Mouse (Mus musculus): ENCODE results near the gene Mylk.

Gene Mylk

GRCm38 (mm10) chr16:34950935-34951334, 205.9 kb downstream of the Mylk start:
- DNase-seq: no peak

- DNase-seq: no peak
Observed at GRCm38 (mm10) chr16:34952254-34952653, 207.2 kb downstream of the Mylk start.

GRCm38 (mm10) chr16:34952798-34953197, 207.8 kb downstream of the Mylk start:
- DNase-seq: no peak

- no peak for DNase-seq
Observed at GRCm38 (mm10) chr16:34953501-34953900, 208.5 kb downstream of the Mylk start.

- no peak for DNase-seq
Observed at GRCm38 (mm10) chr16:34957487-34958230, 212.6 kb downstream of the Mylk start.

- peak; percentile 69 for DNase-seq
Observed at GRCm38 (mm10) chr16:34958667-34959066, 213.7 kb downstream of the Mylk start.

GRCm38 (mm10) chr16:34959261-34959660, 214.3 kb downstream of the Mylk start:
- DNase-seq: no peak

GRCm38 (mm10) chr16:34960243-34960642, 215.2 kb downstream of the Mylk start:
- no peak for DNase-seq

GRCm38 (mm10) chr16:34960866-34961582, 216.0 kb downstream of the Mylk start:
- DNase-seq: no peak

GRCm38 (mm10) chr16:34962322-34962721, 217.3 kb downstream of the Mylk start:
- DNase-seq: no peak

GRCm38 (mm10) chr16:34963008-34963407, 218.0 kb downstream of the Mylk start:
- no peak for DNase-seq

- DNase-seq: no peak
Observed at GRCm38 (mm10) chr16:34966620-34967081, 221.6 kb downstream of the Mylk start.

GRCm38 (mm10) chr16:34967120-34967800, 222.2 kb downstream of the Mylk start:
- DNase-seq: peak; percentile 85

GRCm38 (mm10) chr16:34968181-34968580, 223.2 kb downstream of the Mylk start:
- DNase-seq: no peak

GRCm38 (mm10) chr16:34972471-34972870, 227.5 kb downstream of the Mylk start:
- DNase-seq: no peak

- no peak for DNase-seq
Observed at GRCm38 (mm10) chr16:34975544-34975943, 230.5 kb downstream of the Mylk start.

GRCm38 (mm10) chr16:34976630-34977029, 231.6 kb downstream of the Mylk start:
- DNase-seq: peak; percentile 32

- DNase-seq: no peak
Observed at GRCm38 (mm10) chr16:34978018-34978417, 233.0 kb downstream of the Mylk start.

GRCm38 (mm10) chr16:34981009-34981408, 236.0 kb downstream of the Mylk start:
- no peak for DNase-seq

GRCm38 (mm10) chr16:34984203-34985030, 239.4 kb downstream of the Mylk start:
- peak; percentile 34 for DNase-seq

- no peak for DNase-seq
Observed at GRCm38 (mm10) chr16:34985031-34985346, 240.0 kb downstream of the Mylk start.

- DNase-seq: no peak
Observed at GRCm38 (mm10) chr16:34986211-34986825, 241.3 kb downstream of the Mylk start.
